Mouse (Mus musculus) kidney, embryonic 15.5 days (tissue): Measurements from ENCODE around the gene Tenm2. TPM values are rescaled to one million over a fixed set of nuclear protein-coding genes. Genes with fewer than 3 reads are reported as not detected.

Experiments used
- ATAC-seq: fragments of 200-750 bp; cut with Nextera tagmentation; replicated peaks from 2 replicates; pipeline ENCODE4 v1.8.0; 2017; ENCODE audit warnings: moderate TSS enrichment; ENCODE audit not compliant: low FRiP score
- H3K27ac ChIP-seq: fragments of 300-500 bp; sonication (generic); 2 replicates; pipeline ENCODE4 v1.5.1; 2015; ENCODE audit warnings: mild to moderate bottlenecking, inconsistent platforms
- H3K27me3 ChIP-seq: fragments of 300-500 bp; sonication (generic); 2 replicates; pipeline ENCODE4 v1.6.1; 2015; ENCODE audit warnings: inconsistent platforms
- H3K36me3 ChIP-seq: fragments of 300-500 bp; sonication (generic); 2 replicates; pipeline ENCODE4 v1.6.1; 2015; ENCODE audit warnings: inconsistent platforms
- H3K4me1 ChIP-seq: fragments of 300-500 bp; sonication (generic); 2 replicates; pipeline ENCODE4 v1.6.1; 2015; ENCODE audit warnings: inconsistent platforms
- H3K4me2 ChIP-seq: fragments of 300-500 bp; sonication (generic); 2 replicates; pipeline ENCODE4 v1.6.1; 2015; ENCODE audit warnings: moderate library complexity, mild to moderate bottlenecking, inconsistent platforms
- H3K4me3 ChIP-seq: fragments of 300-500 bp; sonication (generic); replicated peaks from 2 replicates; pipeline ENCODE4 v1.5.1; 2015; ENCODE audit warnings: mild to moderate bottlenecking, inconsistent platforms
- H3K9ac ChIP-seq: fragments of 300-500 bp; sonication (generic); 2 replicates; pipeline ENCODE4 v1.6.1; 2015; ENCODE audit warnings: mild to moderate bottlenecking, inconsistent platforms
- H3K9me3 ChIP-seq: fragments of 300-500 bp; sonication (generic); replicated peaks from 2 replicates; pipeline ENCODE4 v1.6.1; 2016; ENCODE audit warnings: inconsistent platforms
- WGBS: fragments of 180-500 bp; shearing (Covaris S2); methylation state at CpG from one replicate; pipeline ENCODE4 v1.1.7; 2015; ENCODE audit warnings: mixed read lengths; 5-methylcytosine and 5-hydroxymethylcytosine counted together
- polyA plus RNA-seq: library from polyadenylated mRNA; unstranded; fragments of >200 nt; fragmentation: Nextera tagmentation; extraction: Ambion mirVana; gene quantifications from 2 replicates; pipeline ENCODE4 v1.2.1, GENCODE M21; 2015

The Tenm2 gene
- polyA plus RNA-seq, 1 experiment from 2014 or later = 0.78 TPM

DNA sequence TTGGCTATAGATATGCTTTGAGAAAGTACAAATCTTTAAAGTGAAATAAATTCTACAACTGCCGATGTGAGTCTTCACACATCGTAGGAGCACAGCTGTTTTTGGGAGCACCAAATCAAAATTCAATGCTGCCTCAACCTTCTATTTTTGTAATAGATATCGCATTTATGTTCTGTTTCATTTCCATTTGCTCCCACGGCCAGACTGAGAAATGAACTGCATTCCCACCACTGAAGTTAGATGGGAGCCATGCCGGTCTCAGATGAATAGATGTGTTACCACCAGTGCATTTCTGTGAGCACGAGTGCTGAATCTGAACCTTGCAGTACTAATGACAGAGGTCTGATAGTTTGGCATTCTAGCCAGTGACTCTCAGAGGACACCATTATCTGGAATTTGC is 58.3 kb downstream of the Tenm2 start:
- H3K36me3 ChIP-seq = no peaks in the 10 kb centered on the region
- H3K4me2 ChIP-seq = no peak overlapping the region
- no peaks in the 10 kb centered on the region for H3K9me3 ChIP-seq
- ATAC-seq = no peak
- H3K27me3 ChIP-seq = no peaks in the 10 kb centered on the region
- WGBS = 91% methylated on average over 6 of the region's 6 CpGs
- H3K9ac ChIP-seq = no peak overlapping the region
- H3K4me3 ChIP-seq = no peak overlapping the region
- H3K4me1 ChIP-seq = no peaks in the 10 kb centered on the region
- H3K27ac ChIP-seq = no peak overlapping the region

DNA sequence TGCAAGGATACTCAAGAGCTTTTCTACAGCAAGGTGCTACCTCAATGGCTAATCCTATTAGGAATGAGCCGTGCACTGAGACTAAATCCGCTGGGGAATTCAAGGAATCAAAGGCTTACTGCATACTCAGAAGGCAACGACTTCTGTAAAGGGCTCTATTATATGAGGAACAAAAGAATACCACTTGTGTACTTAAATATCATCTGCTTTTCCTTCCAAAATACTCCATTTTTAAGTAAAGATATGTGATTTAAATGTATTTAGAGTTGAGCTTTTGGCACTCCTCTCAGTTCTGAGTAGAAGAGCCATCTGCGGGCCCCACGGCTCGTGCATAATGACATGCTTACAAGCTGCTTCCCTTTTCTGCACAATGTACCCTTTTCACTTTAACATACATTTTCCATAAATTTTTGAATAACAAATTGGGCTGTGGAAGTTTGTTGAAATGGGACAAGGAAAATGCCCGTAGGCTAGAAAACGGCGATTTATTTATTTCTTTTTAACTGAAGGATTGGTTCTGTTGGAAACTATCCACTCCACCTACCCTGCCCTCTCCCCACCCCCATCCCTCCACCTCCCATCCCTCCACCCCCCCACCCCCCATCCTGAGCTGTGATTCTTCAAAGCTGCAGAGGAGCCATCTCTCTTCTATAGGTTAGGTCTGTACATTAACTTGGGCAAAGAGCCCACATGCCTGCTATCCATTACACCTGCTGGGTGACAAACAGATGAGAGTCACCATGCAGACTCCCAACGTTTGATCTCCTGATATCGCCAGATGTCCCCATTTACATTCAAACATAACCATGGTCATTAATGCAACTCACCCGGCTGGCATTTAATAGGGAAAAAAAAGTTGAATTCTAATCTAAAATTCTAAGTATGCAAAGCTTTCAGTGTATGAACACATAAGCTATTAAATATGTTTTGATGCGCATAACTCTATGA is 81.6 kb downstream of the Tenm2 start:
- no peaks in the 10 kb centered on the region for H3K36me3 ChIP-seq
- no peak for ATAC-seq
- 62% methylated on average over 13 of the region's 13 CpGs for WGBS

DNA sequence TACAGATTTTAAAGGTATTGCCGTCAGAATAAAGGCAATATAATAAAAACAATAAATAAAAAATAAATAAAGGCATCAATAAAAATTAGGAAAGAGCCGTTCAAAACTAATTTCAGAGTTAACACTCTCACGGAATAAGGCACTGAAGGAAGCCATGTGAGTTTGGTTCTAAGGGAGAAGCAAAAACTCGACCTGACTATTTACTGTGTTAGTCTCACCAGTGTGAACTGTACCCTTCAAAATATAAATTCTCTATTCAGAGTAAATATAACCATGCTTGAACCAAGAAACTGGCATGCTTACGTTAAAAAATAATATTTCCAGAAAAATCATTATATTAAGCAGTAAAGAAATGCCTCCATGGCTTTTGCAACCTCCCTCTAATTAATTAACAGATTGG is 82.4 kb downstream of the Tenm2 start:
- H3K4me3 ChIP-seq = no peak overlapping the region
- no peak for ATAC-seq
- H3K4me2 ChIP-seq = no peak overlapping the region
- no peak overlapping the region for H3K27ac ChIP-seq
- no peaks in the 10 kb centered on the region for H3K4me1 ChIP-seq
- H3K27me3 ChIP-seq = no peaks in the 10 kb centered on the region
- no peaks in the 10 kb centered on the region for H3K36me3 ChIP-seq
- no peak overlapping the region for H3K9ac ChIP-seq
- 73% methylated on average over 5 of the region's 5 CpGs for WGBS
- H3K9me3 ChIP-seq = no peaks in the 10 kb centered on the region

More for the DNA sequence above, 81.6 kb downstream of the Tenm2 start:
- Histone ChIP-seq H3K9me3 (no peaks in the 10 kb centered on the region), H3K4me3 (no peak overlapping the region), H3K9ac (no peak overlapping the region), H3K4me2 (no peak overlapping the region), H3K4me1 (no peaks in the 10 kb centered on the region), H3K27ac (no peak overlapping the region), H3K27me3 (no peaks in the 10 kb centered on the region)

DNA sequence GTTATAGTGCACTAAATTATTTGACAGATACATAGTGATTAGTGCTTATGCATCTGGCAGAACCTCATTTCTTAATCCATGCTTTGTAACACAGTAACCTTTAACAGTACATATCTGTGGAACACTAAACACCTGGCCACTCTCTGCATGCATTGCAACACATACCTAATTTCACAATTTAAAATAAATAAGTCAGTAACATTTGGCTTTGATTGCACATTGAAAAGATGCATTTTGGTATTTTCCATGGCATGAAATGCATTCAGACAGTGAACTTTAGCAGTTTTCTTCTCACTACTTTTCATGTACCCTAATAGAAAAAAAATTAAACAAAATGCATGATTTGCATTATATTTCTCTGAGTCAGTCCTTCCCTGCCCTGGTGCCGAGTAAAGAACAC is 85.8 kb downstream of the Tenm2 start:
- 68% methylated on average over 1 of the region's 1 CpGs for WGBS
- no peak for ATAC-seq
- Histone ChIP-seq H3K4me1 (no peaks in the 10 kb centered on the region), H3K27me3 (no peaks in the 10 kb centered on the region), H3K4me2 (no peak overlapping the region), H3K36me3 (no peaks in the 10 kb centered on the region), H3K9ac (no peak overlapping the region), H3K4me3 (no peak overlapping the region), H3K27ac (no peak overlapping the region), H3K9me3 (no peaks in the 10 kb centered on the region)

DNA sequence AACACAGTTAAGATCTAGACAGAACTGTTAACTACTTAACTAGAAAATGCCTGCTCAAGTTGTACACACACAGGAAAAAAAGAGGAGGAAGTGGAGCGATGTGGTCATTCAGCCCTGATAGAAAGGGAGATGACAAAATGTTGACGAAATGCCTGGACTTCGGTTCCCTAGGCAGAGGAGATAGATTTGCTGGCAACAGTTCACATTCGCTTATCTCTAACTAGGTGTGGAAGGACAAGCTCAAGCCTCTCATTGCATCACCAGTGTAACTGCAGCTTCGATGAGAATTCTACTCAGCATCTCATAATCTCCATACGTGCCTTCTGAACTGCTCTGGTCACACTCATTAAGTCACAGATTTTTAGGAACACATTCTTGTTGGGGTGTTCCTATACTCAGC is 91.8 kb downstream of the Tenm2 start:
- ATAC-seq = no peak
- H3K27ac ChIP-seq = no peak overlapping the region
- no peaks in the 10 kb centered on the region for H3K36me3 ChIP-seq
- no peak overlapping the region for H3K4me2 ChIP-seq
- H3K27me3 ChIP-seq = no peaks in the 10 kb centered on the region
- H3K9ac ChIP-seq = no peak overlapping the region
- H3K9me3 ChIP-seq = no peaks in the 10 kb centered on the region
- no peaks in the 10 kb centered on the region for H3K4me1 ChIP-seq
- H3K4me3 ChIP-seq = no peak overlapping the region
- WGBS = 66% methylated on average over 6 of the region's 6 CpGs

DNA sequence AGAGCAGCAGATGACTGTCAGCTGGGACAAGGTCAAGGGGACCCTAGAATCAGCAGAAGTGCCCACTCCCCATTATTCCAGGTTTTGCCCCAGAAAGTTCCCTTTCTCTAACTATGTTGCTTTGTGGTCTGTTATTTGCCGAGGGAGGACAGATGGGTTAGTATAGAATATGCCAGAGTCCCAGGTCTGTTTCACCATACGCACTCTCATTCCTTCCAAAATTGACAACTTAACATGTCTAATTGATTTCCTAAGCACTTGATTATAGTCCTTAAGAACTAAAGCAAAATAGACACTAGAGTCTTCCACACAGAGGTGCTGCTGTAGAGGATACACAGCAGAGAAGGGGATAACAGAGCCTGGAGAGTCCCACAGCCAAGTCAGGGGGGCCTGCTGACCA is 92.3 kb downstream of the Tenm2 start:
- Histone ChIP-seq H3K27me3 (no peaks in the 10 kb centered on the region), H3K36me3 (no peaks in the 10 kb centered on the region), H3K4me2 (no peak overlapping the region), H3K27ac (no peak overlapping the region), H3K9ac (no peak overlapping the region), H3K9me3 (no peaks in the 10 kb centered on the region), H3K4me3 (no peak overlapping the region), H3K4me1 (no peaks in the 10 kb centered on the region)
- WGBS = 84% methylated on average over 2 of the region's 2 CpGs
- no peak for ATAC-seq

DNA sequence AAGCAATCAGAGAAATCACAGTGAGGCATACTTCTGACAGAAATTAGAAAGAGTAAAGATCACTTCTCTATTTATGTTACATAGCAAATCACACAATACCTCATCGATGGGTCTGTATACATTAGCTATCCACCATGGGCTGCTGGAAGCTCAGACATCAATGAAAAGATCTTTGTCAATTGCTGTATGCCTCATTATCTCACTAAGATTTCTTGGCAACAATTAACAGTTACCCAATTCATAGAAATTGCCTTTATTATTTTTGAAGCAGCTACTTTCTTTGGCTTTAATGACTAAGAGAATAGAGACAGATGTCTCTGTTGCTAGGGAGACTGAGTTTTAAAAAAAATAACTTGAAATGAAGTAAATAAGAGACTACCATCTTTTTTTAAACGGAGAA is 106.9 kb downstream of the Tenm2 start:
- Histone ChIP-seq H3K36me3 (no peaks in the 10 kb centered on the region), H3K27ac (no peak overlapping the region), H3K9me3 (no peaks in the 10 kb centered on the region), H3K4me1 (no peaks in the 10 kb centered on the region), H3K4me2 (no peak overlapping the region), H3K27me3 (no peaks in the 10 kb centered on the region), H3K9ac (no peak overlapping the region), H3K4me3 (no peak overlapping the region)
- 69% methylated on average over 2 of the region's 2 CpGs for WGBS
- ATAC-seq = no peak

DNA sequence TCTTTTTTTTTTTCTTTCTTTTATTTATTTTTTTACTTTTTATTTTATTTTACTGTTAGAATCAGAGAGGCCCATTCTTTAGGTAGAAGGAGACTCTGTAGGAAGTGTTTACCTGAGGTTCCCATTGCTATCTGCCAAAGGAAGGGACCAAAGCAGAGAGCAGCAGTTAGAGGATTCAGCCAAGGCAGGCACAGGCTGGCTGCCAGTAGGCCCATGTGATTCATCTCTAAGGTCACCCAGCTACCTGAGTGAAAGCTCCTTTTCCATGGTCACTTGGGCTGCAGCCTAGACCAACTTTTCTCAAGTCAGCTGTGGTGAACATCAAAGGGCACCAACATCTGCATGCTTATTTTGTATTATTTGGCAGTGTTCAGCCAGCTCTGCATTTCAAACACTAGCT is 117.7 kb downstream of the Tenm2 start:
- H3K4me3 ChIP-seq = no peak overlapping the region
- no peak overlapping the region for H3K27ac ChIP-seq
- ATAC-seq = no peak
- no peaks in the 10 kb centered on the region for H3K27me3 ChIP-seq
- H3K4me1 ChIP-seq = no peaks in the 10 kb centered on the region
- no peak overlapping the region for H3K9ac ChIP-seq
- no peaks in the 10 kb centered on the region for H3K36me3 ChIP-seq
- no peak overlapping the region for H3K4me2 ChIP-seq
- no peaks in the 10 kb centered on the region for H3K9me3 ChIP-seq

DNA sequence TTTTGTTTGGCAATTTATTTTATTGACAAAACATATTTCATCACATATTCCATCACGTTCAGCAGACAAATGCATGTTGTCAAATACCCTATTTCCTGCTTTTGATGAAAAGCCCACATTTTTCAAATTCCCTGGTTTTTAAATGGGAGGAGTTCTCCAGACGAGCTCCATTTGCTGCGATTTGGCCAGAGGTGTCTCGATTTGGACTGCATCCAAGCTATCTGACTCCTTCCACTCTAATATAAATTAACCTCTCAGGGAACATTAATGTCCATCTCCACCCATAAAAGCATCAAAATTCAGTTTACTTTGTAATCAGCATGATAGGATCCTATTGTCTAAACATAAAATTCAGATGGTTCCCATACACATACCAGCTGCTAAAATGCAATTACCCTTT is 120.6 kb downstream of the Tenm2 start:
- 29% methylated on average over 4 of the region's 4 CpGs for WGBS
- H3K4me1 ChIP-seq = no peaks in the 10 kb centered on the region
- H3K9me3 ChIP-seq = no peaks in the 10 kb centered on the region
- peak; percentile 49 for ATAC-seq
- no peaks in the 10 kb centered on the region for H3K27me3 ChIP-seq
- no peak overlapping the region for H3K27ac ChIP-seq
- H3K4me3 ChIP-seq = no peak overlapping the region
- H3K4me2 ChIP-seq = no peak overlapping the region
- no peaks in the 10 kb centered on the region for H3K36me3 ChIP-seq
- H3K9ac ChIP-seq = no peak overlapping the region

DNA sequence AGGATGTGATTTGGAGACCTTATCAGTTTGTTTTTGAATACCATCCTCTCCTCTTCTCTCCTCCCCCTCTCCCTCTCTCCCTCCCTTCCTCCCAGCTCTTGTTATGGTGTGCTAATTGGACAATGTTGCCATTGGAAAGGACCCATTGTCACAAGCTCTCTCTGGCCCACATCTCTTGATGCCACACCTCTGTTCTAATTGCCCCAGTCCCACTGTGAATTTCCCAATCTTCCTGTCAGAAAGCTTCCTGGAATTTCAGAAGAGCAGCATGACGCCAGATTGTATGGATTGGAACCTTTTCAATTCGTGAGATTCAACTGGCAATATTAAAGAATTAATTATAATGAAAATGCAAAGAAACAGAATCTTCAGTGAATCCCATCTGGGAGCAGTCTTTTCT is 128.7 kb downstream of the Tenm2 start:
- Histone ChIP-seq H3K27me3 (no peaks in the 10 kb centered on the region), H3K36me3 (no peaks in the 10 kb centered on the region), H3K4me1 (no peaks in the 10 kb centered on the region), H3K4me2 (no peak overlapping the region), H3K27ac (no peak overlapping the region), H3K9me3 (no peaks in the 10 kb centered on the region), H3K9ac (no peak overlapping the region), H3K4me3 (no peak overlapping the region)
- no peak for ATAC-seq
- WGBS = 75% methylated on average over 2 of the region's 2 CpGs

DNA sequence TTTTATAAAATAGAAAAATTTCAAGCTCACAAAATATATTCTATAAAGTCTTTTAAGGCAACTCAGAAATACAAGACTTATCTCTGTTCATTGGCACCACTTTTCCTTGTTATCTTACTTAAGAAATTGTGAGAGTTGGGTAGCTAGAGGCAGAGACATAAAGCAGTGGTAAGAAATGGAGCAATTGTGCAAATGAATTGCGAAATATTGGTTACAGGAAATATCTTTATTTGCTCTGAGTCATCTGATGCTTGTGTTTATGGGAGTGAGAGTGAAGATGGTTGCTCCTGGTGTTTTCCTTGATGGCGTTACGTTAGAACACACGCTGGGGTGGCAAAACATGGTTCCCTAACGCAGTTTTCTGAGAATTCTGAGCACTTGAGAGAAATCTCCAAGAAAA is 156.4 kb downstream of the Tenm2 start:
- Histone ChIP-seq H3K9me3 (no peaks in the 10 kb centered on the region), H3K4me2 (no peak overlapping the region), H3K4me1 (no peaks in the 10 kb centered on the region), H3K9ac (no peak overlapping the region), H3K4me3 (no peak overlapping the region), H3K36me3 (no peaks in the 10 kb centered on the region), H3K27ac (no peak overlapping the region), H3K27me3 (no peaks in the 10 kb centered on the region)
- 87% methylated on average over 5 of the region's 5 CpGs for WGBS
- ATAC-seq = no peak

DNA sequence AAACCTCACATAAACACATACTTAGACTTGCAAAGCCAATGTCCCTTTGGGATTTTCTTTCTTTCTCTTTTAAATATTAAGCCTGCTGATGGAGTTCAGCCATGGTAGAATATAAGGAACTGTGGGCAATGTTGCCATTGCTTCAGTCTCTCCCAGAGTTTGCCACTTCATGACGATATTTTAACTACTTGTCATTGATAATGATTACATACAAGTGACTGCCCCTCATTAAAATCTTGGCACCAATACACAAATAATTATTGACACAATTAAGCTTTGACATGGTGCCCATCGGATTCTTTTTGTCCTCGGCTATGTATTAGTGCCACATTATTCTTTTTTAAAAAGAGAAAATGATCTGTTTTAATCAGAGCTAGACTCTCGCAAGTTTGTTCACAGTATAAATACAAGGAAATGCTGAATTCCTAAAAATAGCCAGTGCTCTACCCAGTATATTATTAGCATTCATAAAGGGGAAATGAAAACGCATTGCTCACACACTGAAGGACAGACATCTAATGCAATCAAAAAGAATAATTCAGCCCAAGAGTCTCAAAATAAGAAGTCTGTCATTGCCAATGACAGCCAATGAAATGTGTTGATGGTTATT is 158.7 kb downstream of the Tenm2 start:
- Histone ChIP-seq H3K27ac (no peak overlapping the region), H3K9me3 (no peaks in the 10 kb centered on the region), H3K36me3 (no peaks in the 10 kb centered on the region), H3K4me1 (no peaks in the 10 kb centered on the region), H3K9ac (no peak overlapping the region), H3K4me2 (no peak overlapping the region), H3K27me3 (no peaks in the 10 kb centered on the region), H3K4me3 (no peak overlapping the region)
- no peak for ATAC-seq
- 82% methylated on average over 5 of the region's 5 CpGs for WGBS
